Mouse (Mus musculus) layer of hippocampus, postnatal 25 days (tissue): ENCODE data around the gene Zfr. TPM values are rescaled to one million over a fixed set of nuclear protein-coding genes. Genes with fewer than 3 reads are reported as not detected.
A peak's percentile ranks its signal among the peaks of the same experiment; 100 is the strongest.

Experiments used
- DNase-seq, 2 experiments: peaks; one replicate each; pipeline ENCODE4 v3.0.0; 2022; ENCODE audit warnings: mixed read lengths in 2 of 2, low spot score in 1 of 2; ENCODE audit errors: extremely low spot score in 1 of 2
- total RNA-seq, 2 experiments: library from RNA; stranded (reverse); gene quantifications; 2 replicates each; pipeline ENCODE4 v1.2.3; 2021

Gene Zfr
- total RNA-seq, result 100 to 1,000 TPM; 346 to 351 TPM

DNA sequence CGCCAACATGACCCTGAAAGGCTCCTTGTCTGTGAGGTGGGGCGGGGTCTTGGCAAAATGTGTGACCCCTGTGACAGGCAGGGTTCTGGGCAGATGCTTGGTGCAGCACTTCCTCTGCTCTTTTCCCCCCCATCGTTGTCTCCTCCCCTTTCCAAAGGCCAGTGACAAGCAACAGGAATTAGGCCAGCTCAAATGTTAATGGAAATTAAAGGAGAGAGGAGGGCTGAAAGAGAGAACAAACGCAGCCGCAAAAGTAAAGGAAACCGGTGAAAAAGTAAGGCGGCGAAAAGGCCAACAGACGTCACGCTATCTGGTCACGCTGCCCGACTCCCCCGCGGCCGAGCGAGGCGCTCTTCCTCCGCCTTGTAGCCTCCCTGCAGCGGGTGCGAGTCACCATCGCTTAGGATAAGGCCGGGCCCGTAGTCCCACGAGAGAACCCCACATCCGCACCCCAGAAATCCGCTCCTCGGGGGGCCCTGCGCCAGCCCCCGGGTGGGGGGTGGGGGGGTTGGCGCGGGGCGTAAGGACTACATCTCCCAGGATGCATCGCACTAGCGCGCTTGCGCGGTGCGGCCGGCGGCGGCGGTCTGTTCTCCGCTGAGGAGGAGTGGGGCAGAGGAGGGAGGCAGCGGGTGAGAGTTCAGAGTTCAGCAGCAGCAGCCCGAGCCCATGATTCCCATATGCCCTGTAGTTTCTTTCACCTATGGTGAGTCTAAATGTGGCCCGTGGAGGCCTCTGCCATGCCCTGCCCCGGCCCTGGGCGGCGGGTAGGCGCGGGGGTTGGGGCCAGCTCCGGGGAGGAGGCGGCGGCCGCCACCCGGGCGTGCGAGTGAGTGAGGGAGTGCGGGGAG lies at the start of gene Zfr:
TSS of gene Zfr (plus strand) at position 590 of the 851 bp plus-strand sequence.
- DNase-seq, result peak; percentile 84 to 95

DNA sequence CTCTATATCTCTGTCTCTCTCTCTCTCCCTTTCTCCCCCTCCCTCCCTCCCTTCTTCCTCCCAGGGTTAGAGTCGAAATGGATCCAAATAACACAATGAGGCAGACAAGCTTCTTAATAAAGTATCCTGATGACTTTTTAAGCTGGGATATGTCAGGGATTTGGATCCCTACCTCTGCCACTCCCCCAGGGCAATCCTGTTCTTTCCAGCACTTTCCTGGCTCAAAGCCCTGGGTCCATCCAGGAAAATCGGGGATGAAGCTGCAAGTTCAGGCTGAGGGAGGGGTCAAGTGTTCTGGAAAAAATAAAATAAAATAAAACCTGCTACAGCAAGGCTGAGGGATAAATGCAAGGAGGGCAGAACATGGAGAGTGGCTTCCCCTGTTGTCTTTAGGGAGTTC lies 49.7 kb upstream of the Zfr start:
- no peak for DNase-seq

DNA sequence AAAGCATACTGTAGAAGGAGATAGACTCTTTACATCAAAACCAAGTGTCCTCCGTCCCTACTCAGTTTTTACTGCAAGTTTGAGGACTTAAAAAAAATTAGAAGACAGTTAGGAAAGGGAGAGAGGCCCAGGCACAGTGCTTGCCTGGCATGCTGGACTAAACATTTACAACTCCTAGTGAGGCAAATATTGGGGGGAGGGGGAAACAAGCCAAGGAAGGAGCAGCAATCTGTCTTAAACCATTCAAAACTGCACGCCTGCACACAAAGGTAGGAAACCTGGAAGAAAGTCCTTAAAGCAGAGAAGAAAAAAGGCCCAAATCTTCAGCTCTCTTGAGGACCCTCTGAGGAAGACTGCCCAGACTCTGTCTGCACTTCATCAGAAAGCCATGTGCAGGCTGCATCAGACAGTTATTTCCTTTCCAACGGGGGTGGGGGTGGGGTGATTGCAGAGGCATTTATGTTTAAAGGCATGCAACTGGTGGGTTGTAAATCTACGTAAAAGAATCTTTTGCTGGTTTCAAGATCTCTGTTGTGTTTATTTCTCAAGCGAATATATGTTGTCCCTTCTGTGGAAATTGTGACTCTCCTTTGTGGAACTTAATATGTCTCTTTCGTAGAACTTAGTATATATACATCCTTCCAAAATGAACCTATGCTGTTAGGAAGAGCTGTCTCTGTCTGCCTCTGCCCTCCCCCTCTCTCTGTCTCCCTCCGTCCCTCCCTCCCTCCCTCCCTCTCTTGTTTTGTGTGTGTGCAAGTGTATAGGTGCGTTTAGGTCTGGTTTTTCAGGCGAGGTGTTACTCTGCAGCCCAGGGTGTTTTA lies 49.0 kb upstream of the Zfr start:
- no peak for DNase-seq

DNA sequence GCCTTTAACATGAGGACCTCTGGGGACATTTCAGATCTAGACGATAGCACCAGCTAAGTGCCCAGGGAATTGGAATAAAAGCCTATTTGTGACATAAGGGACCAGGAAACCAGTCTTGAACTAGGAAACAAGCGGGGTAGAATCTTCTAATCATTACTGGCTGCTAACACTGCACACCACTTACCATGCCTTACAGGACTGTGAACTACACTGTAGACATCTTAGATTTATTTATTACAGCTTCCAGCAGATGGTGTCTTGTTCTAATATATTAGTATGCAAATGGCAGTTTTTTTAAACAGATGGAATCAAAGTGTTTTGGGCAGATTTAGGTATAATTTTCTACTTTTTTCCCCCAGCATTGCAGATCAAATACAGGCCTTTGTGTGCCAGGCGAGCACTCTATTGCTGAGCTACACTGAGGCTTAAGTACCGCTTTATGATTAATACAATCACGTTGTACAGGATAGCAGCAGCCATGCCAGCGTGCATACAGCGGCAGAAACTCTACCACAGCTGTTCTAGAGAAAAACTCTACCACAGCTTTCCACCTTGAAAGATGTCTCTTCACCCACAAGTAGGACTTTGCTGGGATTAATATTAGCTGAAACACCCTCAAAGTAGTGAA lies 44.8 kb upstream of the Zfr start:
- DNase-seq, result no peak

DNA sequence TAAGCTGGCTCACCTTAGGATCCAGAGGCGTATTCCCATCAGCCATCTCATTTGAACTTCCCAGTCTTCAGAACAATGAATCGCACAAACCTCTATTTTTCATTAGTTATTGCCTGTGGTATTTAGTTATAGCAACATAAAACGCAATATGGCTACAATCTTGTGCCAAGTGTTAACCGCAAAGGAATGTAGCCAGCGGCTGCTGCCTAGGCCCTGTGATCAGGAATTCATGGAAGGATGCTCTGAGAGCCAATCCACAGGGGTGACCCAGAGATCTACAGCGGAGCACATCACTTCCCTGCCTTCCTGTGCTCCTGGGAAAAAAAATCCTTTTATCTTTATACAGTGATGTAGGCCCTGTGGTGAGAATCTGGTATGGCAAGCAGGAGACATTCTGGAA lies 43.2 kb upstream of the Zfr start:
- DNase-seq, result no peak

DNA sequence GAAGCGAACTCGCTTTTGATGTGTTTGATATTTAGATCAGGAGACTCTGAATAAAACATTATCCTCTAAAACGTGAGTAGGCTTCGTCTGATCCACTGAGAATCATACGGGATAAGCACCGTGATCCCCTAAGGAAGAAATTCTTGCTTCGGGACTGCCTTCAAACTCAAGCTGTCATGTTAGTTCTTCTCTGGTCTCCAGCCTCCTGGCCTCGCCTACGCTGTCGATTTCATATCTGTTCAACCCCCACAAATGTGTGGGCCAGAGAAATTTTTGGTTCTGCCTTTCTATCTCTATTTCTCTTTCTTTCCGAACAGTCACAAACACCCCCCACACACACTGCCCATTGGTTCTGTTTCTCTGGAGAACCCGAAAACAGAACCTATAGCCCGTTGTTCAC lies 35.3 kb upstream of the Zfr start:
- DNase-seq, result no peak

DNA sequence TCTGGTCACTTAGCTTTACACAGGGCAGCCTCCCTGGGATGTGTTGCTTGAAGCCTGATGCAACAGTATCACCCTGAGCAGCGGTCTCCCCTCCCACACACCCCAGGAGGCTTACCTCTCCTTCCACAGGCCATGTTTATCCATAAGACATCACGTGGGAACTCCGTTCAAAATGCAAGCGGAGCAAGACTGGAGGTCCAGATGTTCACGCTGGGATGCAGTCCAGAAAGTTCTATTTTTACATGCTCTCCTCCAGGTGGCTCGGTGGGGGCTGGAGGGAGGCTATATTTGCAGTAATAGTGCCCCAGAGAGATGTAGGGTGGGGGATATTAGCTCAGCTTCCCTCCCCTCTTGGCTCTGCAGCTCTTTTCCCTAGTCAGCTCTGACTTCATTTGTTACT lies 33.5 kb upstream of the Zfr start:
- DNase-seq, result no peak

DNA sequence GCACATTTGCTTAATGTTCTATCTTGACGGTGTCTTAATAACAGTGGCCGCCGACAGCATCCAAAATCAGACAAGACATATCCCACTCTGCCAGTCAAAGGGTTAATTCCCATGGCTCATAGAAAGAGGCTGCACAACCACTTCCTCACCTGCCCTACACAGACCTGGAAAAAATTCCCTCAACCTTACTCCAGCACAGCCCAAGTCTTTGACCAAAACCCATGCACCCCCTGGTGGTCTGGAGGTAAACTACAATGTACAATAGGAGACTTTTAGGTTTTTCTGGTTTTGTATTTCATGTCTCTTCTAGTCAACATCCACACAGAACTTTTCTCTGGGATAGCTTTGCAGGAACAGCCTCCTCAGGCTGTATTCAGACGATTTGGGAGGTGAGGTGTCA lies 32.8 kb upstream of the Zfr start:
- DNase-seq, result peak in 1 of 2 experiments; percentile 64

GRCm38 (mm10) chr15:12087634-12088033 lies 30.0 kb upstream of the Zfr start:
- no peak for DNase-seq

DNA sequence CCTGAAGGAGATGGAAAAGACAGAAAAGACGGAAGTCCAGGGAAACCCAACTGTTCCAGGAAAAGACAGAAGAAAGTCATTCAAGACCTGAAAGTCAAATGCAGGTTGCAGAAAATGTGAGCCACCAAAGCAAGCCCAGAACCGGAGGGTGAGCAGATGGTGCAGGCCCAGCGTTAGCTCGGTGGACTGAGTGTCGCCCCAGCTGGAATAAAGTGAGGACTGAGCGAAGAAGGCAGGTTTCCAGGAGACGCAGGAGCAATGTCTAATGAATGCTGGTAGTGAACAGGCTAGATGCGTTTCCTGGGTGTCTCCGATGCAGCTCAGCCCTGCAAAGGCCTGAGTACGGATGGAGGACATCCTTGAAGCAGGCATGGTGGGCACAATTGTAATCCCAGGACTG lies 29.5 kb upstream of the Zfr start:
- no peak for DNase-seq

DNA sequence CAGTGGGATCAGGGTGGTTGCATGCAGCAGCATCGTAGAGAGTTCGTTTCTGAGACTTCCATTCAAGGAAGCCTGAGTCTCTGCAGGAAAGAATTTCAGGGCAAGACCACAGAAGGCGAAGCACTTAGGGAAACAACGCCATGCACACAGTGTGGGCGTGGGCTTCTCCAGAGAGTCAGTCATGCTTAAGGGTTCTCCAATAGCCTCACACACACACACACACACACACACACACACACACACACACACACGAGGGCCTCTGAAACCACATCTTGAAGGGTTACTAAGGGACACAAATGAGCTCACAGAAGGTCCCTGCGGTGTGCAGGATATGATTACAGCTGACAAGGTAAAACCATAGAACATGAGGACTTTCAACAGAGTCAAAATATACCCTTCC lies 27.5 kb upstream of the Zfr start:
- DNase-seq, result no peak

DNA sequence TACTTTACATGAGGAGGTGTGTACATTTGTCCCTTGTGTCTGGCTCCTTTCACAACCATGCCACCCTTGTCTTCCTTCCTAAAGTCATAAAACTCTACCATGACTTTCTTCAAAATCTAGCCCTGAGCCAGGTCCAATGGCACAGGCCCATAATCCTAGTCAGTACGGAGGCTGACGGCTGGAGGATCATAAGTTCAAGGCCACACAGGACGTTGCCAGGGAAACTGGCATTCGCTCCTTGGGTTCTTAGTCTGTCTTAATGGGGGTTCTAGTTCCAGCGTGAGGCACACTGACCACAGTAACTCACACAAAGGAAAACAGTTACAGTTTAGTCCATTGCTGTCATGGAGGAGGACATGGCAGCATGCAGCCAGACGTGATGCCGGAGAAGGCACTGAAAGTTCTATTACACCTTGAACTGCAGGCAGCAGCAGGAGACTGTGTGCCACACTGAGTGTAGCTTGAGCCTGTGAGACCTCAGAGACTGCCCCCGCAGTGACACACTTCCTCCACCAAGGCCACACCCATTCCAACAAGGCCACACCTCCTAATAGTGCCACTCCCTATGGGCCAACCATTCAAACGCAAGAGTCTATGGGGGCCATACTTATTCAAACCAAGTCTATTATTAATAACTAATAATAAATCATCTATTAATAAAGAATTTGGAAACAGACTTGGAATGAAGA lies 26.5 kb upstream of the Zfr start:
- no peak for DNase-seq

DNA sequence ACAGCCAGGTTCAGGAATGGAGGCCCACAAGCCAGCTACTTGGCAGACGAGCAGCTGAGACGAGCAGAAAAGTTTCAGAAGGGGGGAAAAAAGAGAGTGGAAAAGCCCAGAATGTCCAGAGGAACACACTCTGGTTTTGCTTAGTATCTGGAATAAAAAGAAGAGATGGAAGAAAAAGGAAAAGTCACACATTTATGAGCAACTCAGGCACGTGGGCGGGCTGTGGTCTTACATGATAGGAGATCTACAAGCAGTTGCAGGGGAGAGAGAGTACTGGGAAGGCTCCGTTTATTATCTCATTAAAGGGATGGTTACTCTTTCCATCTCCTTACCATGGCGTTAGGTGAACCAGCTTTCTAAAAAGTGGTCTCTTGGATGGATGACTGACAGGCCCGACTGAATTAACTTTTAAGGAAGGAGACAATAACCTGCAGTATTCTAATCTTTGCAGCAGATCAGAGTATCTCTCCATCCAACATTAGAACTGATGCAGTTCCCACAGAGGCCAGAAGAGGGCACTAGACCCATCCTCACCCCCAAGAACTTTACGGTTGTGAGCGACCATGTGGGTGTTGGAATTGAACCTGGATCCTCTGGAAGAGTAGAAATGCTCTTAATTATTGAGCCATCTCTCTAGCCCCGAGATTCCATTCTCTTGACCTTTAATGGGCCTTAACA lies 25.7 kb upstream of the Zfr start:
- peak in 1 of 2 experiments; percentile 64 for DNase-seq

DNA sequence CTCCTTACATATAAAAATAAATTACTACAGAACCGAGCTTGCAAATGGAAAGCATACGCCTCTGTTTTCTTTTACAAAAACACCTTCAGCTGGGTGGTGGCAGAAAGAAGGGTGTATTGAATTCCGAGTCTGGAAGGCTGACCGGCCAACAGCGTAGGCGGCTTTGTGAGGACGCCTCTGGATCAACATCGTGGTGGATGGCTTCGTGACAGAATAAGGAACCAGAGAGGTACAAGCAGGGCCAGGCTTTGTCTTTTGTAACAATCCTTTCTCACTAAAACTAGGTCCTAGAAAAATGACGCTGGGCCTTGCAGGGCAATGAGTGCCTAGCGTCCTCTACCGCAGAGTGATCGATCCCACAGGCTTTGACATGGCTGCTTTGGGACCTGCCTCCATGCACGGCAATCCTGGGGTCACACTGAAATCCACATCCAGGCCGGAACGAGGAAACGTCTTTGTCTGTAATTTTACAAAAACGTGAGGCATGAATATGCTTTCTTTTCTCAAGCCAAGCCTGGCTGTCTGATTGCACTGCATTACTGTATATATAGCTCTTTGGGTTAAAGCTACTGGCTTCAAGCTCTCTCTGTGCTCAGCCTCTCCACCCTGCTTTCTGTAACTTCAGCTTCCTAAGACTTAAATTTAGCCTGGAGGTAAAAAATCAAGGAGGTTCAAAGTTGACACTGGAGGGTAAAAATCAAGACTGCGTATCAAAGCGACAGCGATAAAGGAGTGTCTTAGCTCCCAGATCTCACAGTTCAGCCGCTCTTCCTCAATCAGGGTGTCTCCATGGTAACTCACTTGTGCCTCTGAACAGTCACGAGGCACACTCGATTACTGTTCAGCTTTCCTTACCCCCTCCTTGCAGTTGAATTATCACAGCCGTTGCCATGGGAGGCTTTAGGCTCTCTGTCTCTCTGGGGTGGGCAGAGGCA lies 24.3 kb upstream of the Zfr start:
- peak in 1 of 2 experiments; percentile 14 for DNase-seq

GRCm38 (mm10) chr15:12093961-12094566 lies 23.6 kb upstream of the Zfr start:
- no peak for DNase-seq

GRCm38 (mm10) chr15:12096447-12096846 lies 21.2 kb upstream of the Zfr start:
- peak in 1 of 2 experiments; percentile 58 for DNase-seq

GRCm38 (mm10) chr15:12097344-12097743 lies 20.3 kb upstream of the Zfr start:
- DNase-seq, result no peak

DNA sequence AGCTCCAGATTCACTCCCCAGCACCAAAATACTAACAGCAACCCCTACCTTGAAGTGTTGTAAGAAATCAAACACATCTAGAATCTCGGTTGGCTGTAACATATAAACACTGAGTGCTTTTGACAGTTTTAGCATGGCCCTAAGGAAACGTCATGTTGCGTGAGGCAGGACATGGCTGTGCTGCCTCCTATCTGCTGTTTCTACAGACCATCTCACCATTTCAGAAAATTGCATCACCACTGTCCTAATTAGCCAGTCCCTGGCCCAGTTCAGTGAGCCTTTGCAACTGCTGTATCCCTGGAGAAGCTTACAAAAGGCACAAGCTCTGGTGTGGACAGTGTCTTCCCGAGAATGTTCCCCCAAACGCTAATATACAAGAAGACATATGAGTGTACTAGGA lies 16.7 kb upstream of the Zfr start:
- no peak for DNase-seq

DNA sequence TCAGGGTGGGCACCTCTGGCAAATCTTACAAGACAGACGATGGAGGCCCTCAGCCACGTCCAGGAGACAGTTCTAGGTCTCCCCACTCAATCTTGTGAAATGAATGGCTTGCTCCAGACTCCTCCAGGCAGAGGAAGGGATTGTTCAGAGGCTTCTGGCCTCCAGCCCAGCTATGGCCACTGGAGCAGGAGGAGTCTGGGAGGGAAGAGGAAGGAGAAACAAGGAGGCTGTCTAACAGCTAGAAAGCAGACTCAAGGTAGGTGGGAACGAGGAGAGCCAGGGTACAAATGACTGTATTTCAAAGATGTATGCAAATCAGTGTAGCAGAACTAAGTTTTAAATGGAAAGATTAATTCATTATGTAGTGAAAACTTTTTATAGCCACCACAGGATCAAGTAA lies 13.9 kb upstream of the Zfr start:
- no peak for DNase-seq
